Mouse (Mus musculus) limb, embryonic 11.5 days (tissue): ENCODE measurements around the gene Gm8947. TPM values are rescaled to one million over a fixed set of nuclear protein-coding genes. Genes with fewer than 3 reads are reported as not detected.

Experiments used
- ATAC-seq: fragments of 200-750 bp; cut with Nextera tagmentation; 2 replicates; pipeline ENCODE4 v1.8.0; 2017; ENCODE audit warnings: low read depth; ENCODE audit not compliant: insufficient number of reproducible peaks, low FRiP score, low TSS enrichment
- DNase-seq: peaks from one replicate; pipeline ENCODE4 v3.0.0-alpha.2; 2015; ENCODE audit warnings: low spot score
- H3K27ac ChIP-seq: fragments of 300-500 bp; sonication (generic); replicated peaks from 2 replicates; pipeline ENCODE4 v1.5.1; 2014; ENCODE audit warnings: low read depth, mild to moderate bottlenecking, low read length
- H3K27me3 ChIP-seq: fragments of 300-500 bp; sonication (generic); 2 replicates; pipeline ENCODE4 v1.6.1; 2014; ENCODE audit warnings: mild to moderate bottlenecking, low read length, mixed read lengths; ENCODE audit not compliant: control insufficient read depth, insufficient read depth
- H3K36me3 ChIP-seq: fragments of 300-500 bp; sonication (generic); 2 replicates; pipeline ENCODE4 v1.6.1; 2014; ENCODE audit warnings: mild to moderate bottlenecking, low read length, moderate library complexity, mixed read lengths; ENCODE audit not compliant: control insufficient read depth, insufficient read depth
- H3K4me1 ChIP-seq: fragments of 300-500 bp; sonication (generic); 2 replicates; pipeline ENCODE4 v1.6.1; 2014; ENCODE audit warnings: low read length, mixed read lengths; ENCODE audit not compliant: control insufficient read depth, insufficient read depth
- H3K4me2 ChIP-seq: fragments of 300-500 bp; sonication (generic); 2 replicates; pipeline ENCODE4 v1.6.1; 2014; ENCODE audit warnings: low read depth, mild to moderate bottlenecking, moderate library complexity; ENCODE audit not compliant: severe bottlenecking
- H3K4me3 ChIP-seq: fragments of 300-500 bp; sonication (generic); 2 replicates; pipeline ENCODE4 v1.5.1; 2014; ENCODE audit warnings: low read depth, low read length
- H3K9ac ChIP-seq: fragments of 300-500 bp; sonication (generic); 2 replicates; pipeline ENCODE4 v1.6.1; 2014; ENCODE audit warnings: mild to moderate bottlenecking, low read length
- H3K9me3 ChIP-seq: fragments of 300-500 bp; sonication (generic); 2 replicates; pipeline ENCODE4 v1.6.1; 2016; ENCODE audit warnings: low read length; ENCODE audit not compliant: control insufficient read depth
- WGBS: fragments of 180-500 bp; shearing (Covaris S2); extraction: QIAGEN DNeasy Blood & Tissue Kit; methylation state at CpG from one replicate; pipeline ENCODE4 v1.1.7; 2014; 5-methylcytosine and 5-hydroxymethylcytosine counted together
- polyA plus RNA-seq: library from polyadenylated mRNA; unstranded; fragments of >200 nt; fragmentation: Nextera tagmentation; extraction: Ambion mirVana; gene quantifications from 2 replicates; pipeline ENCODE4 v1.2.1, GENCODE M21; 2014

Gene Gm8947
- polyA plus RNA-seq, 1 experiment from 2014 or later, result 0.24 TPM

DNA sequence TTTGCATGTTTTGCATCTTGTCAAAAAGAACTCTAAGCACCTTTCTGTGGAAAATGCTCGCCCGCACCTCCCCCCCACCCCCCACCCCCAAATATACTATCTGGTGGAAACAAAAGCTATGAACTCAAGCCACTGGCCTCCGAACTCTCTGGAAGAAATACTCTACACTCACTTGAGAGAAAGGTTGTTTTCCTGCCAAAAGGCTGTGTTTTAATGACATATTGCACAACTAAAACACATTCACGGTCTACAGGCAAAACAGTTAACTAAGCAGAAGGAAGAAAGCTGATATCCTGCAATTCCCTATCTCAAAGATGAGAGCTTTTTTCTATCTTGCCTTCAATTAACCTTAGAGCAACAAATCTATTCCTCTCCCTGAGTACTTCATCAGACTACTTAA lies 51.2 kb downstream of the Gm8947 start:
- H3K27me3 ChIP-seq, result no peaks in the 10 kb centered on the region
- H3K4me1 ChIP-seq, result no peaks in the 10 kb centered on the region
- no peak overlapping the region for H3K4me2 ChIP-seq
- no peak overlapping the region for H3K27ac ChIP-seq
- H3K4me3 ChIP-seq, result no peak overlapping the region
- 91% methylated on average over 4 of the region's 4 CpGs for whole genome bisulfite sequencing
- no peak for ATAC-seq
- no peak overlapping the region for H3K9ac ChIP-seq
- H3K9me3 ChIP-seq, result no peaks in the 10 kb centered on the region
- no peaks in the 10 kb centered on the region for H3K36me3 ChIP-seq
- DNase-seq, result no peak

Other genes with a start within 250 kb of the Gm8947 start
- 23.8 and 28.0 TPM in 2 replicates for gene Hmcn1, start 198.9 kb upstream of the Gm8947 start, polyA plus RNA-seq
- 0.44 and 0.57 TPM in 2 replicates for gene Gm47985, start 9.8 kb upstream of the Gm8947 start, polyA plus RNA-seq
- gene Gm47995, start 6.1 kb downstream of the Gm8947 start, polyA plus RNA-seq, result not detected in 2 replicates
- 0.65 TPM in 1 of 2 replicates, not detected in the other for gene 3110040M04Rik, start 11.7 kb downstream of the Gm8947 start, polyA plus RNA-seq
- gene Gm47996, start 17.8 kb downstream of the Gm8947 start, polyA plus RNA-seq, result 0.24 TPM in 1 of 2 replicates, not detected in the other
- 356 and 387 TPM in 2 replicates for gene Ivns1abp, start 152.1 kb downstream of the Gm8947 start, polyA plus RNA-seq
- gene Swt1, start 236.1 kb downstream of the Gm8947 start, polyA plus RNA-seq, result 18.9 and 22.9 TPM in 2 replicates
- gene Trmt1l, start 236.2 kb downstream of the Gm8947 start, polyA plus RNA-seq, result 49.6 and 51.7 TPM in 2 replicates